ENCODE assay signal across 9 mouse cellular contexts in the genomic region with DNA sequence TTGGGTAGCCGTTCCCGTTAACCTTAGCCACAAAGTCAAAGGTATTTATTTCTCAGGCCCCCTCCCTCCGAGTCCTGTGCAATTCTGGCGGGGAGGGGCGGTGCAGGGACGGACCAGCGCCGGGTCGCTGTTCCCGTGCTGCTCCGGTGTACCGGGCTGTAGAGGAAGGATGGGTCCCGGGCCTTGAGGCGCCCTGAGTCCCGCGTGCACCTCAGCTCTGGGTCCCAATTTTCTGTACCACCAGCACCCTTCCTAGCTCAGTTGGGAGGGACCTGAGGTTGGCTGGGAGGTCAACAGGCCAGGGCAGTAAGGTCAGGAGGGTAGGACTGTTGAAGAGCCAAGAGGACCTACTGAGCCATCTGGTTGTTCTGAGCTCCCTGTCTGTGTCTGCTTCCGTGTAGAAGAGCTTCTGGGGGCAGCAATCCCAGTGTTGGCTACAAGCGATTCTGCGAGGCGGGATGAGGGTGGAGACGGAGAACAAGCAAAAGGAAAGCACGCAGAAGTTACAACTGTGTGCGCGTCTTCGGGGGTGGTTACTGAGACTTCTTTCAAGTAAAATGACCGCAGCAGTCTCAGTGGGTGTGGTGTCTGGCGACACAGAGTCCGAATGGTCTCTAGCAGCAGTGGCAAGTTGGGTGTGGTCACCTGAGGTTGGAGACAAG. TPM values are rescaled to one million over a fixed set of nuclear protein-coding genes. Genes with fewer than 3 reads are reported as not detected.
DNase-seq lines count a peak whose midpoint lies in the region; ATAC-seq and TF ChIP-seq lines count a peak whose summit lies in the region.
"Had no signal": no experiment of that assay in that cellular context is flagged by ENCODE, and none has a peak within 500 bp of the region (broad histone marks: within the 10 kb centered on the region; RNA-seq: fewer than 3 reads in every experiment).

No protein-coding gene starts in this region.

- dilution Hi-C loops in CH12.LX (cut with MboI; ENCODE audit: extremely low pct_ligation_motif_present, extremely low pct_unique_long_range_greater_than_20kb, low sequenced_read_pairs), result no loop called here

- no peak for TF ChIP-seq RAD21 in CH12.LX (IDR thresholded peaks at IDR 0.05; ENCODE audit: low read depth, low read length)

- TF ChIP-seq EP300 in CH12.LX (IDR thresholded peaks at IDR 0.05; ENCODE audit: low read length), result no peak

- peak; percentile 28 for DNase-seq in gastrocnemius, adult 18-20 months (ENCODE audit: low spot score)
- no peak for DNase-seq in gastrocnemius, postnatal 10 days
- DNase-seq in CH12.LX (ENCODE audit: extremely low read depth) (no peak), liver (peak; percentile 37)
- DNase-seq in embryonic facial prominence, embryonic 14.5 days (ENCODE audit: low spot score), result peak; percentile 41
- DNase-seq in cerebellum, adult 9-11 months, result no peak

- H3K79me2 ChIP-seq in CH12.LX (replicated peaks; ENCODE audit: control insufficient read depth, extremely low read depth, insufficient read depth, poor library complexity, severe bottlenecking), result 0 out of 2 replicates have a peak, but pooled peaks cover 3% of the 10 kb centered on the region

- H3K27me3 ChIP-seq in CH12.LX (replicated peaks), result no peaks in the 10 kb centered on the region
- H3K27me3 ChIP-seq in embryonic facial prominence, embryonic 14.5 days (replicated peaks; ENCODE audit: control insufficient read depth, insufficient read depth, low read length), result no peaks in the 10 kb centered on the region
- H3K27me3 ChIP-seq in hindbrain, embryonic 16.5 days (replicated peaks; ENCODE audit: control insufficient read depth, insufficient read depth, low read length), result no peaks in the 10 kb centered on the region
- no peaks in the 10 kb centered on the region for H3K27me3 ChIP-seq in midbrain, embryonic 13.5 days

- H3K4me3 ChIP-seq in CH12.LX (replicated peaks in 1 of 3; ENCODE audit: low read depth in 2 of 3, low read length in 2 of 3, poor library complexity in 1 of 3), result peak overlapping the region; percentile 74 to 86 (median 82)
- peak overlapping the region; percentile 80 for H3K4me3 ChIP-seq in embryonic facial prominence, embryonic 14.5 days (ENCODE audit: low read depth, low read length)
- peak overlapping the region; percentile 74 for H3K4me3 ChIP-seq in hindbrain, embryonic 16.5 days (ENCODE audit: low read length)
- H3K4me3 ChIP-seq in midbrain, embryonic 13.5 days (replicated peaks), result peak overlapping the region; percentile 80

- in situ Hi-C loops in CH12.LX (cut with MboI; ENCODE audit: low pct_ligation_motif_present, low pct_unique_long_range_greater_than_20kb, low sequenced_read_pairs), result no loop called here

- peak; percentile 67; the same call in 1 of the 2 replicates for TF ChIP-seq POLR2A in CH12.LX (IDR thresholded peaks at IDR 0.05; ENCODE audit: low read depth, low read length)

- peak; percentile 76 for ATAC-seq in embryonic facial prominence, embryonic 14.5 days (ENCODE audit: low read depth)
- peak; percentile 87 for ATAC-seq in hindbrain, embryonic 16.5 days
- peak; percentile 87 for ATAC-seq in midbrain, embryonic 13.5 days

- no peaks in the 10 kb centered on the region for H3K9me3 ChIP-seq in CH12.LX (replicated peaks; ENCODE audit: low read length)
- peaks cover 13% of the 10 kb centered on the region for H3K9me3 ChIP-seq in embryonic facial prominence, embryonic 14.5 days (ENCODE audit: control insufficient read depth, low read length)
- peaks cover 6% of the 10 kb centered on the region for H3K9me3 ChIP-seq in hindbrain, embryonic 16.5 days (ENCODE audit: control insufficient read depth, low read length)
- H3K9me3 ChIP-seq in midbrain, embryonic 13.5 days, result peaks cover 8% of the 10 kb centered on the region

- peaks cover 14 to 35% of the 10 kb centered on the region in 2 experiments for H3K36me3 ChIP-seq in CH12.LX (replicated peaks in 1 of 2; ENCODE audit: control insufficient read depth in 1 of 2, insufficient read depth in 1 of 2, low read length in 1 of 2)
- H3K36me3 ChIP-seq in embryonic facial prominence, embryonic 14.5 days (ENCODE audit: control insufficient read depth, insufficient read depth, low read length), result peaks cover 29% of the 10 kb centered on the region
- H3K36me3 ChIP-seq in hindbrain, embryonic 16.5 days (ENCODE audit: control insufficient read depth, insufficient read depth, low read length), result peaks cover 22% of the 10 kb centered on the region
- H3K36me3 ChIP-seq in midbrain, embryonic 13.5 days, result peaks cover 31% of the 10 kb centered on the region

- H3K9ac ChIP-seq in CH12.LX (ENCODE audit: insufficient read depth, low read depth), result peak overlapping the region; percentile 33
- peak overlapping the region; percentile 81 for H3K9ac ChIP-seq in embryonic facial prominence, embryonic 14.5 days (ENCODE audit: low read depth, low read length)
- H3K9ac ChIP-seq in hindbrain, embryonic 16.5 days (ENCODE audit: low read depth, low read length), result peak overlapping the region; percentile 97
- H3K9ac ChIP-seq in midbrain, embryonic 13.5 days (replicated peaks), result peak overlapping the region; percentile 91

- under 1% methylated on average over 21 of the region's 28 CpGs for WGBS in embryonic facial prominence, embryonic 14.5 days
- under 1% methylated on average over 28 of the region's 28 CpGs for WGBS in hindbrain, embryonic 16.5 days
- WGBS in midbrain, embryonic 13.5 days, result 2% methylated on average over 28 of the region's 28 CpGs

- H3K4me2 ChIP-seq in CH12.LX (ENCODE audit: insufficient read depth, low read depth, poor library complexity, severe bottlenecking), result peak overlapping the region; percentile 73
- H3K4me2 ChIP-seq in embryonic facial prominence, embryonic 14.5 days (ENCODE audit: low read depth, low read length), result peak overlapping the region; percentile 90
- peak overlapping the region; percentile 91 for H3K4me2 ChIP-seq in hindbrain, embryonic 16.5 days (ENCODE audit: low read length)
- H3K4me2 ChIP-seq in midbrain, embryonic 13.5 days (replicated peaks), result peak overlapping the region; percentile 86

- H3K4me1 ChIP-seq in CH12.LX (ENCODE audit: control insufficient read depth in 1 of 2, insufficient read depth in 2 of 2), result peaks cover 4 to 31% of the 10 kb centered on the region in 2 experiments; a peak in 3 of 4 replicates
- H3K4me1 ChIP-seq in embryonic facial prominence, embryonic 14.5 days (ENCODE audit: control insufficient read depth, insufficient read depth, low read length), result peaks cover 6% of the 10 kb centered on the region
- H3K4me1 ChIP-seq in hindbrain, embryonic 16.5 days (ENCODE audit: control insufficient read depth, insufficient read depth, low read depth, low read length), result peaks cover 14% of the 10 kb centered on the region
- H3K4me1 ChIP-seq in midbrain, embryonic 13.5 days (replicated peaks), result peaks cover 22% of the 10 kb centered on the region

- TF ChIP-seq CTCF in CH12.LX (conservative IDR thresholded peaks at IDR 0.05 in 1 of 2, IDR thresholded peaks at IDR 0.05 in 1 of 2; ENCODE audit: low read depth in 2 of 2, low read length in 2 of 2), result no peak

- peak overlapping the region; percentile 2; the same call in 1 of the 2 replicates for H3K27ac ChIP-seq in CH12.LX (ENCODE audit: insufficient read depth, low read depth)
- peak overlapping the region; percentile 74 for H3K27ac ChIP-seq in embryonic facial prominence, embryonic 14.5 days (replicated peaks; ENCODE audit: low read depth, low read length)
- H3K27ac ChIP-seq in hindbrain, embryonic 16.5 days (ENCODE audit: low read depth, low read length), result peak overlapping the region; percentile 93
- H3K27ac ChIP-seq in midbrain, embryonic 13.5 days, result peak overlapping the region; percentile 92

RNA-seq across cellular contexts. Expression of a gene that starts 0.3 kb away (rescaled TPM):
- total RNA-seq in gastrocnemius, adult 18-20 months (2021), result 1 to 10 TPM; 8.8 TPM
- total RNA-seq in gastrocnemius, postnatal 10 days (2021), result 1 to 10 TPM; 5.1 TPM
- total RNA-seq in CH12.LX (2012; rRNA removed) (4.7 and 6.5 TPM in 2 replicates), CH12.LX (2014; rRNA removed) (2.6 and 3.2 TPM in 2 replicates)
- 3.3 and 3.5 TPM in 2 replicates for polyA plus RNA-seq in CH12.LX (2012; ENCODE audit: insufficient read length, low read depth)
- 5.9 and 6.1 TPM in 2 replicates for polyA plus RNA-seq in embryonic facial prominence, embryonic 14.5 days (2014; fragmentation: Nextera tagmentation; extraction: Ambion mirVana)
- polyA plus RNA-seq in hindbrain, embryonic 16.5 days (2015; fragmentation: Nextera tagmentation; extraction: Ambion mirVana), result 11.4 and 13.8 TPM in 2 replicates
- polyA plus RNA-seq in midbrain, embryonic 13.5 days (2015; fragmentation: Nextera tagmentation; extraction: Ambion mirVana), result 14.6 and 17.8 TPM in 2 replicates

RNA-seq across cellular contexts. Expression of a gene that starts 8.5 kb away (rescaled TPM):
- not detected for total RNA-seq in gastrocnemius, adult 18-20 months (2021)
- 1 to 10 TPM in 1 of 2 experiments, not detected in 1; 5.4 TPM for total RNA-seq in gastrocnemius, postnatal 10 days (2021)
- total RNA-seq in CH12.LX (2012; rRNA removed), result not detected in 2 replicates
- not detected in 2 replicates for total RNA-seq in CH12.LX (2014; rRNA removed)
- polyA plus RNA-seq in CH12.LX (2012; ENCODE audit: insufficient read length, low read depth), result not detected in 2 replicates
- not detected in 2 replicates for polyA plus RNA-seq in embryonic facial prominence, embryonic 14.5 days (2014; fragmentation: Nextera tagmentation; extraction: Ambion mirVana)
- polyA plus RNA-seq in hindbrain, embryonic 16.5 days (2015; fragmentation: Nextera tagmentation; extraction: Ambion mirVana), result 0.87 TPM in 1 of 2 replicates, not detected in the other
- polyA plus RNA-seq in midbrain, embryonic 13.5 days (2015; fragmentation: Nextera tagmentation; extraction: Ambion mirVana), result 1.0 TPM in 1 of 2 replicates, not detected in the other
- total RNA-seq: layer of hippocampus, postnatal 25 days had no signal

RNA-seq across cellular contexts. Expression of a gene that starts 8.5 kb away (rescaled TPM):
- 10 to 100 TPM; 30.6 to 31.9 TPM for total RNA-seq in gastrocnemius, adult 18-20 months (2021)
- 10 to 100 TPM; 18.5 to 25.2 TPM for total RNA-seq in gastrocnemius, postnatal 10 days (2021)
- total RNA-seq in CH12.LX (2012; rRNA removed), result 23.6 and 28.0 TPM in 2 replicates
- total RNA-seq in CH12.LX (2014; rRNA removed), result 11.5 and 12.8 TPM in 2 replicates
- polyA plus RNA-seq in CH12.LX (2012; ENCODE audit: insufficient read length, low read depth), result 9.7 and 10.7 TPM in 2 replicates
- 23.1 and 23.4 TPM in 2 replicates for polyA plus RNA-seq in embryonic facial prominence, embryonic 14.5 days (2014; fragmentation: Nextera tagmentation; extraction: Ambion mirVana)
- 41.9 and 45.6 TPM in 2 replicates for polyA plus RNA-seq in hindbrain, embryonic 16.5 days (2015; fragmentation: Nextera tagmentation; extraction: Ambion mirVana)
- 44.6 and 47.2 TPM in 2 replicates for polyA plus RNA-seq in midbrain, embryonic 13.5 days (2015; fragmentation: Nextera tagmentation; extraction: Ambion mirVana)

RNA-seq across cellular contexts. Expression of a gene that starts 12.8 kb away (rescaled TPM):
- total RNA-seq in gastrocnemius, adult 18-20 months (2021), result not detected
- not detected for total RNA-seq in gastrocnemius, postnatal 10 days (2021)
- total RNA-seq in CH12.LX (2012; rRNA removed) (not detected in 2 replicates), CH12.LX (2014; rRNA removed) (not detected in 2 replicates)
- polyA plus RNA-seq in CH12.LX (2012; ENCODE audit: insufficient read length, low read depth), result not detected in 2 replicates
- polyA plus RNA-seq in embryonic facial prominence, embryonic 14.5 days (2014; fragmentation: Nextera tagmentation; extraction: Ambion mirVana), result not detected in 2 replicates
- not detected in 2 replicates for polyA plus RNA-seq in hindbrain, embryonic 16.5 days (2015; fragmentation: Nextera tagmentation; extraction: Ambion mirVana)
- polyA plus RNA-seq in midbrain, embryonic 13.5 days (2015; fragmentation: Nextera tagmentation; extraction: Ambion mirVana), result not detected in 2 replicates
- total RNA-seq: layer of hippocampus, postnatal 25 days had no signal

RNA-seq across cellular contexts. Expression of a gene that starts 24.4 kb away (rescaled TPM):
- total RNA-seq in gastrocnemius, adult 18-20 months (2021), result under 1 TPM; 0.76 to 0.78 TPM
- total RNA-seq in gastrocnemius, postnatal 10 days (2021), result under 1 TPM; 0.36 to 0.47 TPM
- total RNA-seq in CH12.LX (2012; rRNA removed), result 3.5 and 5.3 TPM in 2 replicates
- total RNA-seq in CH12.LX (2014; rRNA removed), result 2.1 TPM in 2 replicates
- 3.1 and 4.8 TPM in 2 replicates for polyA plus RNA-seq in CH12.LX (2012; ENCODE audit: insufficient read length, low read depth)
- polyA plus RNA-seq in embryonic facial prominence, embryonic 14.5 days (2014; fragmentation: Nextera tagmentation; extraction: Ambion mirVana), result 0.77 and 0.90 TPM in 2 replicates
- polyA plus RNA-seq in hindbrain, embryonic 16.5 days (2015; fragmentation: Nextera tagmentation; extraction: Ambion mirVana), result 31.7 and 34.3 TPM in 2 replicates
- 6.5 and 7.6 TPM in 2 replicates for polyA plus RNA-seq in midbrain, embryonic 13.5 days (2015; fragmentation: Nextera tagmentation; extraction: Ambion mirVana)

Comparison
In these comparisons a context has a peak if more than half of its experiments do, and no peak if none do; other contexts are left out.
1. DNase-seq: peak in gastrocnemius, adult 18-20 months (single experiment), embryonic facial prominence, embryonic 14.5 days (single experiment) and liver (single experiment); none in gastrocnemius, postnatal 10 days (single experiment), CH12.LX (single experiment) and cerebellum, adult 9-11 months (single experiment).
2. H3K27ac ChIP-seq: peak in every context shown above with its lines; median percentile 93 in hindbrain, embryonic 16.5 days; 92 in midbrain, embryonic 13.5 days; 74 in embryonic facial prominence, embryonic 14.5 days; 2 in CH12.LX.
3. H3K9ac ChIP-seq: peak in every context shown above with its lines; median percentile 97 in hindbrain, embryonic 16.5 days; 91 in midbrain, embryonic 13.5 days; 81 in embryonic facial prominence, embryonic 14.5 days; 33 in CH12.LX.
4. Peak in every context shown above with its lines, with median percentiles within 50 percentile points of each other: H3K4me2 ChIP-seq, H3K4me3 ChIP-seq and ATAC-seq.